Mouse (Mus musculus): Measurements from ENCODE around the gene Gm11273. TPM values are rescaled to one million over a fixed set of nuclear protein-coding genes. Genes with fewer than 3 reads are reported as not detected.

Gm11273 gene
- polyA plus RNA-seq, 1 experiment from 2014 or later = 5.8 TPM

GRCm38 (mm10) chr13:21454133-21454532 is 47.1 kb downstream of the Gm11273 start:
- no peaks in the 10 kb centered on the region for H3K36me3 ChIP-seq (ENCODE audit: insufficient read depth, low read length)
- H3K27me3 ChIP-seq (replicated peaks; ENCODE audit: insufficient read depth, low read length) = no peaks in the 10 kb centered on the region
- H3K27ac ChIP-seq (ENCODE audit: low read length) = no peak overlapping the region
- H3K9me3 ChIP-seq (ENCODE audit: low read length) = no peaks in the 10 kb centered on the region
- no peak overlapping the region; the same call in 1 of the 2 replicates for H3K4me2 ChIP-seq (replicated peaks; ENCODE audit: low read depth, low read length)
- ATAC-seq = no peak
- H3K4me3 ChIP-seq (ENCODE audit: low read depth, low read length) = no peak overlapping the region
- no peaks in the 10 kb centered on the region; the same call in 1 of the 2 replicates for H3K4me1 ChIP-seq (ENCODE audit: insufficient read depth, low read depth, low read length)
- DNase-seq (ENCODE audit: low spot score) = no peak
- no peak overlapping the region for H3K9ac ChIP-seq (replicated peaks; ENCODE audit: low read depth)
- TF ChIP-seq CTCF (IDR thresholded peaks at IDR 0.05) = no peak
- no peak for TF ChIP-seq EP300 (IDR thresholded peaks at IDR 0.05)
- WGBS = 52% methylated on average over 3 of the region's 3 CpGs

GRCm38 (mm10) chr13:21453449-21453848 is 47.8 kb downstream of the Gm11273 start, which contains the start of gene Zscan26:
Gene Zscan26, minus strand, starts transcription at chr13:21453730.
- TF ChIP-seq CTCF (IDR thresholded peaks at IDR 0.05) (no peak), EP300 (IDR thresholded peaks at IDR 0.05) (peak; percentile 43; the same call in 1 of the 2 replicates)
- peak within 1 kb of the TSS; percentile 76 for H3K9ac ChIP-seq (replicated peaks; ENCODE audit: low read depth)
- peak; percentile 91 for DNase-seq (ENCODE audit: low spot score)
- H3K9me3 ChIP-seq (ENCODE audit: low read length) = no peaks in the 10 kb centered on the region
- H3K36me3 ChIP-seq (ENCODE audit: insufficient read depth, low read length) = no peaks in the 10 kb centered on the region
- H3K4me2 ChIP-seq (replicated peaks; ENCODE audit: low read depth, low read length) = peak within 1 kb of the TSS; percentile 66
- H3K27me3 ChIP-seq (replicated peaks; ENCODE audit: insufficient read depth, low read length) = no peaks in the 10 kb centered on the region
- under 1% methylated on average over 23 of the region's 23 CpGs for WGBS
- H3K4me1 ChIP-seq (ENCODE audit: insufficient read depth, low read depth, low read length) = no peaks in the 10 kb centered on the region; the same call in 1 of the 2 replicates
- H3K27ac ChIP-seq (ENCODE audit: low read length) = peak within 1 kb of the TSS; percentile 86
- peak within 1 kb of the TSS; percentile 85 for H3K4me3 ChIP-seq (ENCODE audit: low read depth, low read length)
- ATAC-seq = peak; percentile 90

DNA sequence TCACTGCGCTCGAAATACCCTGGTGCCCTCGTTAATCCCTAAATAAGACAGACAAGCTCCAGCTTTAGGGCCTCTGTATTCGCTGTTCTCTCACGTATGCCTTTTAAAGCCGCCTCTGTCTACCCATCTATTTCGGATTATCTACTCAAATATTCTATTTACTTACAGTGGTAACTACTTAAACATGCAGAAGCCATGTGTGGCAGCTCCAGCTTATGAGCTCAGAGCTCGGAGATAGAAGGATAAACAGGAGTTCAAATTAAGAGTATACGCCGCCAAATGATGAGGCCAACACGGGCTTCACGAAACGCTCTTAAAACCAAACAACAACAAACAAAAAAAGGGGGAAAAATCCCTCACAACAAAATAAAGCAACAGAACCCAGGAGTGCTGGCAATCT is 48.2 kb downstream of the Gm11273 start:
- Histone ChIP-seq H3K9ac (replicated peaks; ENCODE audit: low read depth) (peak overlapping the region; percentile 76), H3K4me2 (replicated peaks; ENCODE audit: low read depth, low read length) (peak overlapping the region; percentile 66), H3K4me3 (ENCODE audit: low read depth, low read length) (peak overlapping the region; percentile 85), H3K27ac (ENCODE audit: low read length) (peak overlapping the region; percentile 86), H3K9me3 (ENCODE audit: low read length) (no peaks in the 10 kb centered on the region), H3K27me3 (replicated peaks; ENCODE audit: insufficient read depth, low read length) (no peaks in the 10 kb centered on the region), H3K36me3 (ENCODE audit: insufficient read depth, low read length) (no peaks in the 10 kb centered on the region), H3K4me1 (ENCODE audit: insufficient read depth, low read depth, low read length) (no peaks in the 10 kb centered on the region; the same call in 1 of the 2 replicates)
- ATAC-seq (no peak), DNase-seq (ENCODE audit: low spot score) (no peak)
- 4% methylated on average over 13 of the region's 13 CpGs for WGBS
- TF ChIP-seq EP300 (IDR thresholded peaks at IDR 0.05) (no peak), CTCF (IDR thresholded peaks at IDR 0.05) (no peak)

Other genes starting within 250 kb of the Gm11273 start
- gene Gpx5, start 208.7 kb downstream of the Gm11273 start, polyA plus RNA-seq (2015; fragmentation: Nextera tagmentation; extraction: Ambion mirVana) = not detected in 2 replicates
- 0.21 and 0.27 TPM in 2 replicates for gene Gpx6, start 189.3 kb downstream of the Gm11273 start, polyA plus RNA-seq (2015; fragmentation: Nextera tagmentation; extraction: Ambion mirVana)
- gene Olfr1367, start 154.5 kb downstream of the Gm11273 start, polyA plus RNA-seq (2015; fragmentation: Nextera tagmentation; extraction: Ambion mirVana) = not detected in 2 replicates
- gene Zscan12, start 138.6 kb downstream of the Gm11273 start, polyA plus RNA-seq (2015; fragmentation: Nextera tagmentation; extraction: Ambion mirVana) = 6.4 and 6.8 TPM in 2 replicates
- gene Zkscan3, start 98.7 kb downstream of the Gm11273 start, polyA plus RNA-seq (2015; fragmentation: Nextera tagmentation; extraction: Ambion mirVana) = 46.3 and 54.3 TPM in 2 replicates
- 0.87 TPM in 2 replicates for gene Pgbd1, start 60.4 kb downstream of the Gm11273 start, polyA plus RNA-seq (2015; fragmentation: Nextera tagmentation; extraction: Ambion mirVana)
- 30.2 and 33.0 TPM in 2 replicates for gene Zscan26, start 47.7 kb downstream of the Gm11273 start, polyA plus RNA-seq (2015; fragmentation: Nextera tagmentation; extraction: Ambion mirVana)
- 9.1 and 10.5 TPM in 2 replicates for gene Nkapl, start 32.9 kb downstream of the Gm11273 start, polyA plus RNA-seq (2015; fragmentation: Nextera tagmentation; extraction: Ambion mirVana)
- 5.1 and 5.2 TPM in 2 replicates for gene Zkscan4, start 22.5 kb downstream of the Gm11273 start, polyA plus RNA-seq (2015; fragmentation: Nextera tagmentation; extraction: Ambion mirVana)
- not detected in 2 replicates for gene Gm10065, start 22.0 kb downstream of the Gm11273 start, polyA plus RNA-seq (2015; fragmentation: Nextera tagmentation; extraction: Ambion mirVana)
- 0.31 and 0.39 TPM in 2 replicates for gene AK157302, start 6.2 kb downstream of the Gm11273 start, polyA plus RNA-seq (2015; fragmentation: Nextera tagmentation; extraction: Ambion mirVana)
- 3.1 and 3.4 TPM in 2 replicates for gene Zkscan8, start 29.7 kb upstream of the Gm11273 start, polyA plus RNA-seq (2015; fragmentation: Nextera tagmentation; extraction: Ambion mirVana)
- gene Olfr1366, start 41.4 kb upstream of the Gm11273 start, polyA plus RNA-seq (2015; fragmentation: Nextera tagmentation; extraction: Ambion mirVana) = 0.06 TPM in 1 of 2 replicates, not detected in the other
- 0.05 TPM in 1 of 2 replicates, not detected in the other for gene Olfr1535, start 58.5 kb upstream of the Gm11273 start, polyA plus RNA-seq (2015; fragmentation: Nextera tagmentation; extraction: Ambion mirVana)
- gene Olfr1364, start 80.3 kb upstream of the Gm11273 start, polyA plus RNA-seq (2015; fragmentation: Nextera tagmentation; extraction: Ambion mirVana) = not detected in 2 replicates
- gene Olfr1362, start 112.6 kb upstream of the Gm11273 start, polyA plus RNA-seq (2015; fragmentation: Nextera tagmentation; extraction: Ambion mirVana) = not detected in 2 replicates
- gene Olfr11, start 141.1 kb upstream of the Gm11273 start, polyA plus RNA-seq (2015; fragmentation: Nextera tagmentation; extraction: Ambion mirVana) = not detected in 2 replicates
- gene Olfr1361, start 162.0 kb upstream of the Gm11273 start, polyA plus RNA-seq (2015; fragmentation: Nextera tagmentation; extraction: Ambion mirVana) = not detected in 2 replicates
- gene Olfr1360, start 176.0 kb upstream of the Gm11273 start, polyA plus RNA-seq (2015; fragmentation: Nextera tagmentation; extraction: Ambion mirVana) = not detected in 2 replicates
- gene Olfr1359, start 196.7 kb upstream of the Gm11273 start, polyA plus RNA-seq (2015; fragmentation: Nextera tagmentation; extraction: Ambion mirVana) = not detected in 2 replicates
- gene Hist1h2bl, start 214.7 kb upstream of the Gm11273 start, polyA plus RNA-seq (2015; fragmentation: Nextera tagmentation; extraction: Ambion mirVana) = not detected in 2 replicates
- 5.4 TPM in 1 of 2 replicates, not detected in the other for gene Hist1h2ai, start 215.0 kb upstream of the Gm11273 start, polyA plus RNA-seq (2015; fragmentation: Nextera tagmentation; extraction: Ambion mirVana)
- gene Hist1h3h, start 216.2 kb upstream of the Gm11273 start, polyA plus RNA-seq (2015; fragmentation: Nextera tagmentation; extraction: Ambion mirVana) = 2.0 TPM in 1 of 2 replicates, not detected in the other
- gene Hist1h2bm, start 220.6 kb upstream of the Gm11273 start, polyA plus RNA-seq (2015; fragmentation: Nextera tagmentation; extraction: Ambion mirVana) = 0.66 and 0.67 TPM in 2 replicates
- gene Hist1h4j, start 233.6 kb upstream of the Gm11273 start, polyA plus RNA-seq (2015; fragmentation: Nextera tagmentation; extraction: Ambion mirVana) = not detected in 2 replicates
- 0.84 and 0.89 TPM in 2 replicates for gene Hist1h4k, start 249.1 kb upstream of the Gm11273 start, polyA plus RNA-seq (2015; fragmentation: Nextera tagmentation; extraction: Ambion mirVana)